ENCODE assay signal across 8 mouse cellular contexts in genomic region chr5:105655100-105655734, GRCm38 (mm10). TPM values are rescaled to one million over a fixed set of nuclear protein-coding genes. Genes with fewer than 3 reads are reported as not detected.
A peak's percentile ranks its signal among the peaks of the same experiment; 100 is the strongest.
DNase-seq lines count a peak whose midpoint lies in the region; ATAC-seq and TF ChIP-seq lines count a peak whose summit lies in the region.

No protein-coding gene starts in this region.

- H3K27ac ChIP-seq in kidney, embryonic 14.5 days (ENCODE audit: low read depth, low read length): no peak overlapping the region
- peak overlapping the region; percentile 14; the same call in 1 of the 2 replicates for H3K27ac ChIP-seq in embryonic facial prominence, embryonic 10.5 days (replicated peaks)
- H3K27ac ChIP-seq in hindbrain, embryonic 14.5 days: no peak overlapping the region
- no peak overlapping the region for H3K27ac ChIP-seq in midbrain, postnatal 0 days (ENCODE audit: low read depth, low read length)

- H3K4me3 ChIP-seq in kidney, embryonic 14.5 days (ENCODE audit: low read length): no peak overlapping the region
- H3K4me3 ChIP-seq in embryonic facial prominence, embryonic 10.5 days: no peak overlapping the region
- no peak overlapping the region for H3K4me3 ChIP-seq in hindbrain, embryonic 14.5 days (replicated peaks; ENCODE audit: low read length)
- H3K4me3 ChIP-seq in midbrain, postnatal 0 days (ENCODE audit: low read depth, low read length): no peak overlapping the region

- WGBS in kidney, embryonic 14.5 days: 74% methylated on average over 12 of the region's 12 CpGs
- WGBS in embryonic facial prominence, embryonic 10.5 days: 65% methylated on average over 12 of the region's 12 CpGs
- WGBS in hindbrain, embryonic 14.5 days: 68% methylated on average over 12 of the region's 12 CpGs
- WGBS in midbrain, postnatal 0 days: 66% methylated on average over 12 of the region's 12 CpGs

- no peak overlapping the region for H3K4me2 ChIP-seq in kidney, embryonic 14.5 days (replicated peaks; ENCODE audit: low read depth, low read length)
- no peak overlapping the region for H3K4me2 ChIP-seq in hindbrain, embryonic 14.5 days (replicated peaks)
- no peak overlapping the region for H3K4me2 ChIP-seq in midbrain, postnatal 0 days (ENCODE audit: low read depth, low read length, poor library complexity, severe bottlenecking)

- no peaks in the 10 kb centered on the region for H3K36me3 ChIP-seq in kidney, embryonic 14.5 days (ENCODE audit: control insufficient read depth, insufficient read depth, low read length)
- H3K36me3 ChIP-seq in embryonic facial prominence, embryonic 10.5 days (replicated peaks): no peaks in the 10 kb centered on the region
- no peaks in the 10 kb centered on the region for H3K36me3 ChIP-seq in hindbrain, embryonic 14.5 days (replicated peaks; ENCODE audit: control insufficient read depth, insufficient read depth)
- no peaks in the 10 kb centered on the region for H3K36me3 ChIP-seq in midbrain, postnatal 0 days (ENCODE audit: insufficient read depth, low read length)

- H3K9me3 ChIP-seq in kidney, embryonic 14.5 days (ENCODE audit: control insufficient read depth, low read length): no peaks in the 10 kb centered on the region
- H3K9me3 ChIP-seq in embryonic facial prominence, embryonic 10.5 days: no peaks in the 10 kb centered on the region
- no peaks in the 10 kb centered on the region for H3K9me3 ChIP-seq in hindbrain, embryonic 14.5 days (ENCODE audit: control insufficient read depth, low read length)
- H3K9me3 ChIP-seq in midbrain, postnatal 0 days (ENCODE audit: low read length): no peaks in the 10 kb centered on the region

- 0 out of 2 replicates have a peak, but pooled peaks cover 3% of the 10 kb centered on the region for H3K27me3 ChIP-seq in kidney, embryonic 14.5 days (ENCODE audit: control insufficient read depth, insufficient read depth, low read length)
- H3K27me3 ChIP-seq in embryonic facial prominence, embryonic 10.5 days (replicated peaks; ENCODE audit: low read depth, poor library complexity, severe bottlenecking): peaks cover 9% of the 10 kb centered on the region; the same call in 1 of the 2 replicates
- H3K27me3 ChIP-seq in hindbrain, embryonic 14.5 days (ENCODE audit: control insufficient read depth, insufficient read depth, low read length): no peaks in the 10 kb centered on the region
- no peaks in the 10 kb centered on the region for H3K27me3 ChIP-seq in midbrain, postnatal 0 days (ENCODE audit: insufficient read depth, low read length)

- 0 out of 2 replicates have a peak, but pooled peaks have one; percentile 14 for ATAC-seq in kidney, embryonic 14.5 days (ENCODE audit: low FRiP score, low TSS enrichment)
- peak; percentile 70; the same call in 1 of the 2 replicates for ATAC-seq in hindbrain, embryonic 14.5 days (ENCODE audit: low FRiP score)
- peak; percentile 52; the same call in 1 of the 2 replicates for ATAC-seq in midbrain, postnatal 0 days (ENCODE audit: low FRiP score)

- H3K9ac ChIP-seq in kidney, embryonic 14.5 days (ENCODE audit: low read depth, low read length): no peak overlapping the region
- no peak overlapping the region for H3K9ac ChIP-seq in hindbrain, embryonic 14.5 days
- H3K9ac ChIP-seq in midbrain, postnatal 0 days (replicated peaks; ENCODE audit: low read length, poor library complexity, severe bottlenecking): no peak overlapping the region; the same call in 1 of the 2 replicates

- DNase-seq in kidney, postnatal 14 days: no peak
- DNase-seq in embryonic facial prominence, embryonic 10.5 days (ENCODE audit: low spot score): peak; percentile 30
- DNase-seq in hindbrain, embryonic 14.5 days (ENCODE audit: low spot score): no peak
- peak; percentile 15 for DNase-seq in midbrain, postnatal 0 days (ENCODE audit: low spot score)
- no peak for DNase-seq in testis, postnatal 10 days (ENCODE audit: low spot score)
- no peak for DNase-seq in Muller cell, postnatal 12 days (ENCODE audit: inconsistent ontology term)
- no peak for DNase-seq in urinary bladder, adult 18-20 months (ENCODE audit: low spot score in 2 of 2)

- peaks cover 3% of the 10 kb centered on the region; the same call in 1 of the 2 replicates for H3K4me1 ChIP-seq in kidney, embryonic 14.5 days (ENCODE audit: control insufficient read depth, insufficient read depth, low read length)
- H3K4me1 ChIP-seq in embryonic facial prominence, embryonic 10.5 days: peaks cover 21% of the 10 kb centered on the region
- 0 out of 2 replicates have a peak, but pooled peaks cover 3% of the 10 kb centered on the region for H3K4me1 ChIP-seq in hindbrain, embryonic 14.5 days (replicated peaks; ENCODE audit: control insufficient read depth, insufficient read depth, low read length)
- H3K4me1 ChIP-seq in midbrain, postnatal 0 days (ENCODE audit: insufficient read depth, low read length): no peaks in the 10 kb centered on the region

- TF ChIP-seq CTCF in midbrain, postnatal 0 days (IDR thresholded peaks at IDR 0.05): no peak

RNA-seq across cellular contexts. Expression of gene Lrrc8d, which starts 44.6 kb away (rescaled TPM):
- polyA plus RNA-seq in kidney, embryonic 14.5 days (2014; fragmentation: Nextera tagmentation; extraction: Ambion mirVana): 22.7 and 42.1 TPM in 2 replicates
- polyA plus RNA-seq in embryonic facial prominence, embryonic 10.5 days (2016; fragmentation: Nextera tagmentation; extraction: Ambion mirVana): 22.2 TPM in 2 replicates
- 38.4 and 40.3 TPM in 2 replicates for polyA plus RNA-seq in hindbrain, embryonic 14.5 days (2014; fragmentation: Nextera tagmentation; extraction: Ambion mirVana)
- total RNA-seq in midbrain, postnatal 0 days (2014; rRNA removed): 18.5 and 19.1 TPM in 2 replicates
- 30.1 and 30.4 TPM in 2 replicates for polyA plus RNA-seq in midbrain, postnatal 0 days (2015; fragmentation: Nextera tagmentation; extraction: Ambion mirVana)

Comparison
In these comparisons a context has a peak if more than half of its experiments do, and no peak if none do; other contexts are left out.
1. ATAC-seq: peak in every context shown above with its lines; median percentile 70 in hindbrain, embryonic 14.5 days; 52 in midbrain, postnatal 0 days; 14 in kidney, embryonic 14.5 days.
2. DNase-seq: peak in embryonic facial prominence, embryonic 10.5 days (single experiment) and midbrain, postnatal 0 days (single experiment); none in kidney, postnatal 14 days (single experiment), hindbrain, embryonic 14.5 days (single experiment), testis, postnatal 10 days (single experiment), Muller cell, postnatal 12 days (single experiment) and urinary bladder, adult 18-20 months (0 of 2).